ENCODE assay signal across 11 mouse cellular contexts in the genomic region with DNA sequence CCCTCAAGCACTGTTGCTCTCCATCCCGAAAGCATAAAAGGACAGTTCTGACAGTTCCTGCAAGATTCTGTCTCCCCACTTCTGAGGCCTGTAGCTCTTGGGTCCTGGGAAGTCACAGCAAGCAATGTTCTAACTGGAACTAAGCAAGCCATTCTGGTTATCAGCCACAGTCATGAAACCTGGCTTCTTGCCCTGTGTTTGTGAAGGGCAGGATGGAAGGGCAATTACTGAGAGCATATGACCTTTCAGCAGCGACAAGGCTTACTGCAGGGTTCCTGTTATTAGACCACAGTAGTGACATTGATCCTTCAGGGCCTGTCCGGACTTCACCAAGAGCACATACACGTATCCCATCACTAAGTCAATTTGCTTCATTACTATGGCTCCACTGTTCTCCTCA.
DNase-seq lines count a peak whose midpoint lies in the region; ATAC-seq and TF ChIP-seq lines count a peak whose summit lies in the region.
"Had no signal": no experiment of that assay in that cellular context is flagged by ENCODE, and none has a peak within 500 bp of the region (broad histone marks: within the 10 kb centered on the region; RNA-seq: fewer than 3 reads in every experiment).

No protein-coding gene starts in this region.

- 0 out of 2 replicates have a peak overlapping the region, but pooled peaks have one; percentile 3 for H3K27ac ChIP-seq in kidney, adult 2 months (ENCODE audit: insufficient read depth, low read depth, low read length)
- no peak overlapping the region for H3K27ac ChIP-seq in kidney, embryonic 16.5 days (ENCODE audit: low read length)
- H3K27ac ChIP-seq in midbrain, embryonic 14.5 days (replicated peaks; ENCODE audit: low read depth, low read length), result no peak overlapping the region
- no peak overlapping the region for H3K27ac ChIP-seq in intestine, postnatal 0 days (ENCODE audit: low read depth, low read length)

- ATAC-seq in kidney, embryonic 16.5 days (ENCODE audit: low FRiP score, low TSS enrichment), result no peak
- no peak for ATAC-seq in erythroid progenitor cell, adult 5-6 weeks (replicated peaks; ENCODE audit: low FRiP score, poor library complexity, severe bottlenecking)
- no peak for ATAC-seq in midbrain, embryonic 14.5 days (ENCODE audit: low FRiP score, low TSS enrichment)
- ATAC-seq in intestine, postnatal 0 days, result no peak

- TF ChIP-seq POLR2A in kidney, adult 2 months (IDR thresholded peaks at IDR 0.05; ENCODE audit: low read depth, low read length), result no peak

- H3K36me3 ChIP-seq in kidney, adult 2 months (ENCODE audit: control insufficient read depth, insufficient read depth, low read length), result no peaks in the 10 kb centered on the region
- H3K36me3 ChIP-seq in kidney, embryonic 16.5 days (ENCODE audit: insufficient read depth, low read length), result no peaks in the 10 kb centered on the region; the same call in 1 of the 2 replicates
- H3K36me3 ChIP-seq in midbrain, embryonic 14.5 days (ENCODE audit: control insufficient read depth, insufficient read depth, low read length), result peaks cover 10% of the 10 kb centered on the region
- H3K36me3 ChIP-seq in intestine, postnatal 0 days (ENCODE audit: control insufficient read depth, insufficient read depth), result peaks cover 5% of the 10 kb centered on the region; the same call in 1 of the 2 replicates

- 50% methylated on average over 4 of the region's 4 CpGs for WGBS in kidney, adult 2 months
- 74% methylated on average over 4 of the region's 4 CpGs for WGBS in kidney, embryonic 16.5 days
- WGBS in midbrain, embryonic 14.5 days, result 87% methylated on average over 4 of the region's 4 CpGs
- WGBS in intestine, postnatal 0 days, result 68% methylated on average over 4 of the region's 4 CpGs

- H3K4me3 ChIP-seq in kidney, adult 2 months (ENCODE audit: insufficient read depth, low read depth, low read length), result no peak overlapping the region
- no peak overlapping the region for H3K4me3 ChIP-seq in kidney, embryonic 16.5 days (ENCODE audit: low read length)
- H3K4me3 ChIP-seq in midbrain, embryonic 14.5 days (replicated peaks; ENCODE audit: low read depth, low read length), result no peak overlapping the region
- no peak overlapping the region for H3K4me3 ChIP-seq in intestine, postnatal 0 days (ENCODE audit: low read depth, low read length)

- intact Hi-C loops in heart, postnatal 14 days (cut with DNase I), result no loop called here

- peaks cover 6% of the 10 kb centered on the region; the same call in 1 of the 2 replicates for H3K4me1 ChIP-seq in kidney, adult 2 months (ENCODE audit: control insufficient read depth, insufficient read depth, low read length)
- no peaks in the 10 kb centered on the region for H3K4me1 ChIP-seq in kidney, embryonic 16.5 days (ENCODE audit: insufficient read depth, low read length)
- H3K4me1 ChIP-seq in midbrain, embryonic 14.5 days (ENCODE audit: control insufficient read depth, insufficient read depth, low read length), result no peaks in the 10 kb centered on the region
- H3K4me1 ChIP-seq in intestine, postnatal 0 days (replicated peaks; ENCODE audit: control insufficient read depth, insufficient read depth, low read length), result no peaks in the 10 kb centered on the region

- H3K27me3 ChIP-seq in kidney, adult 2 months (replicated peaks; ENCODE audit: control insufficient read depth, insufficient read depth, low read length), result no peaks in the 10 kb centered on the region
- H3K27me3 ChIP-seq in kidney, embryonic 16.5 days (ENCODE audit: insufficient read depth, low read length), result no peaks in the 10 kb centered on the region
- H3K27me3 ChIP-seq in midbrain, embryonic 14.5 days (ENCODE audit: control insufficient read depth, insufficient read depth, low read length), result no peaks in the 10 kb centered on the region
- H3K27me3 ChIP-seq in intestine, postnatal 0 days (replicated peaks; ENCODE audit: control insufficient read depth, insufficient read depth, low read length), result no peaks in the 10 kb centered on the region

- H3K9me3 ChIP-seq in kidney, embryonic 16.5 days (ENCODE audit: low read length), result no peaks in the 10 kb centered on the region
- no peaks in the 10 kb centered on the region for H3K9me3 ChIP-seq in midbrain, embryonic 14.5 days (ENCODE audit: control insufficient read depth, low read length)
- H3K9me3 ChIP-seq in intestine, postnatal 0 days (ENCODE audit: control insufficient read depth), result no peaks in the 10 kb centered on the region

- H3K9ac ChIP-seq in kidney, embryonic 16.5 days (replicated peaks; ENCODE audit: low read length), result no peak overlapping the region; the same call in 1 of the 2 replicates
- no peak overlapping the region for H3K9ac ChIP-seq in midbrain, embryonic 14.5 days (replicated peaks; ENCODE audit: low read length)
- H3K9ac ChIP-seq in intestine, postnatal 0 days (ENCODE audit: low read depth, low read length), result no peak overlapping the region

- H3K4me2 ChIP-seq in kidney, embryonic 16.5 days (replicated peaks; ENCODE audit: low read depth, low read length), result no peak overlapping the region
- no peak overlapping the region for H3K4me2 ChIP-seq in midbrain, embryonic 14.5 days (ENCODE audit: low read length)
- H3K4me2 ChIP-seq in intestine, postnatal 0 days (replicated peaks; ENCODE audit: low read depth), result no peak overlapping the region

- no peak for TF ChIP-seq CTCF in kidney, adult 2 months (conservative IDR thresholded peaks at IDR 0.05; ENCODE audit: insufficient read depth, insufficient read length, low read depth, low read length)
- TF ChIP-seq CTCF in intestine, postnatal 0 days (IDR thresholded peaks at IDR 0.05; ENCODE audit: low read depth), result no peak

- peak; percentile 79 for DNase-seq in kidney, adult 2 months
- DNase-seq in brain, adult 2 months (ENCODE audit: low read depth, low spot score), result peak; percentile 41
- DNase-seq in heart, postnatal 14 days, result peak; percentile 63 to 81
- DNase-seq in lung, postnatal 25 days (ENCODE audit: low spot score), result peak; percentile 54
- DNase-seq in midbrain, embryonic 14.5 days, result no peak
- DNase-seq: cerebellum, adult 11 months; gastrocnemius, postnatal 10 days; right cerebral cortex, postnatal 4 days had no signal
